Mouse (Mus musculus): ENCODE data around the gene Olfr722.
"Not testable (repeated sequence)": the region's sequence is repeated elsewhere in the genome, so short reads cannot be mapped to it uniquely, and the experiment has no call there.

Gene Olfr722

GRCm38 (mm10) chr14:49901899-49902298 is at the start of gene Olfr722:
Gene Olfr722, minus strand, starts transcription at chr14:49901999.
- DNase-seq = no peak

- DNase-seq = not testable (repeated sequence)
These were observed 29.9 kb upstream of the Olfr722 start, which contains the start of gene Olfr723 for GRCm38 (mm10) chr14:49931687-49932086. Gene Olfr723, minus strand, starts transcription at chr14:49931787.

- DNase-seq = no peak
These were observed 41.4 kb downstream of the Olfr722 start for GRCm38 (mm10) chr14:49860387-49860786.
